Mouse (Mus musculus): ENCODE results near the gene Nacc2. TPM values are rescaled to one million over a fixed set of nuclear protein-coding genes. Genes with fewer than 3 reads are reported as not detected.
A peak's percentile ranks its signal among the peaks of the same experiment; 100 is the strongest.

The Nacc2 gene
- polyA plus RNA-seq, 1 experiment from 2014 or later = 12.6 TPM

DNA sequence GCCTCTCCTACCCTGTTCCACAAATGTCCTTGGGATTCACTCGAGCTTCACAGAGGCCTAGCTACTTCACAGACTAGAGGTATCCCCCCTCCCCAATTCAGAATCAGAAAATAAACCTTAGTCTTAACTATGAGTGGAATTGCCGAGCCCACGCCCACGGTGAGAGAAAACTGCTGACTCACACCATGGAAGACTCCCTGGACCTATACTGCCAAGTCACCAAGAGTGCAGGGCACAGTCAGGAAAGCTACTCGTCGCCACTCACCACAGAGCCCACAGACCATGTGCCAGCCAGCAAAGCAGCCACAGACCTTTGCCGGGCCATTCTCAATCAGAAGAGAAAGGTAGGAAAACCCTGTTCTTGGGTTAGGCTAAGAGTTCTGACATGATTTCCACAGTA is 54.8 kb downstream of the Nacc2 start:
- H3K4me2 ChIP-seq (replicated peaks; ENCODE audit: low read depth) = no peak overlapping the region
- TF ChIP-seq EP300 (optimal IDR thresholded peaks at IDR 0.05) = no peak
- TF ChIP-seq CTCF (IDR thresholded peaks at IDR 0.05; ENCODE audit: low read depth) = no peak
- no peaks in the 10 kb centered on the region for H3K27me3 ChIP-seq (ENCODE audit: control insufficient read depth, insufficient read depth, low read length)
- no peak overlapping the region for H3K27ac ChIP-seq (replicated peaks)
- no peak overlapping the region for H3K4me3 ChIP-seq (ENCODE audit: low read depth, low read length)
- DNase-seq (ENCODE audit: low spot score) (no peak), ATAC-seq (ENCODE audit: low FRiP score, low TSS enrichment) (no peak)
- H3K4me1 ChIP-seq (replicated peaks; ENCODE audit: control insufficient read depth, insufficient read depth) = no peaks in the 10 kb centered on the region
- 69% methylated on average over 7 of the region's 7 CpGs for WGBS
- no peaks in the 10 kb centered on the region for H3K36me3 ChIP-seq (ENCODE audit: control insufficient read depth, insufficient read depth, low read length)
- H3K9ac ChIP-seq (ENCODE audit: low read length) = no peak overlapping the region
- H3K9me3 ChIP-seq (ENCODE audit: control insufficient read depth, low read length) = no peaks in the 10 kb centered on the region

DNA sequence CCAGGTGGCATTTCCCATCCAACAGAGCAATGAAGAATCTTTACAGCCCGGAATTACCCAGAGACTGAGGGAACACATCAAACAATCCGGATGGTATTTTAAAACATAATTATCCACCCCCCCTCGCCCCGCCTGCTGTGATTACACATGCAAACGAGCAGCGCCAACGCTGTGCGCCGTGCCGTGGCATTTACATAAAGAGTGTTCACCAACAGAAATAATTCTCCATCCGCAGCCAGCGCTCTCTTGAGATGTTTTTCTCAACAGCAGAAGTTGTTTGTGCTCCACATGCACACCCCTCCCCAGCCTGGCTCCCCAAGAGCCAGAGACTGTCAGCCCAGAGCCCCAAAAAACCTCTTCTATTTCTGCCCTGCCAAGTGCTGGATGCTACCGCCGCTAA is 56.5 kb downstream of the Nacc2 start:
- DNase-seq (ENCODE audit: low spot score) = no peak
- no peak overlapping the region for H3K4me3 ChIP-seq (ENCODE audit: low read depth, low read length)
- H3K36me3 ChIP-seq (ENCODE audit: control insufficient read depth, insufficient read depth, low read length) = no peaks in the 10 kb centered on the region; the same call in 1 of the 2 replicates
- H3K4me1 ChIP-seq (replicated peaks; ENCODE audit: control insufficient read depth, insufficient read depth) = no peaks in the 10 kb centered on the region
- ATAC-seq (ENCODE audit: low FRiP score, low TSS enrichment) = no peak
- no peak for TF ChIP-seq EP300 (optimal IDR thresholded peaks at IDR 0.05)
- TF ChIP-seq CTCF (IDR thresholded peaks at IDR 0.05; ENCODE audit: low read depth) = no peak
- 83% methylated on average over 14 of the region's 14 CpGs for WGBS
- no peak overlapping the region for H3K9ac ChIP-seq (ENCODE audit: low read length)
- no peak overlapping the region for H3K4me2 ChIP-seq (replicated peaks; ENCODE audit: low read depth)
- no peaks in the 10 kb centered on the region for H3K9me3 ChIP-seq (ENCODE audit: control insufficient read depth, low read length)
- H3K27ac ChIP-seq (replicated peaks) = no peak overlapping the region
- no peaks in the 10 kb centered on the region for H3K27me3 ChIP-seq (ENCODE audit: control insufficient read depth, insufficient read depth, low read length)

DNA sequence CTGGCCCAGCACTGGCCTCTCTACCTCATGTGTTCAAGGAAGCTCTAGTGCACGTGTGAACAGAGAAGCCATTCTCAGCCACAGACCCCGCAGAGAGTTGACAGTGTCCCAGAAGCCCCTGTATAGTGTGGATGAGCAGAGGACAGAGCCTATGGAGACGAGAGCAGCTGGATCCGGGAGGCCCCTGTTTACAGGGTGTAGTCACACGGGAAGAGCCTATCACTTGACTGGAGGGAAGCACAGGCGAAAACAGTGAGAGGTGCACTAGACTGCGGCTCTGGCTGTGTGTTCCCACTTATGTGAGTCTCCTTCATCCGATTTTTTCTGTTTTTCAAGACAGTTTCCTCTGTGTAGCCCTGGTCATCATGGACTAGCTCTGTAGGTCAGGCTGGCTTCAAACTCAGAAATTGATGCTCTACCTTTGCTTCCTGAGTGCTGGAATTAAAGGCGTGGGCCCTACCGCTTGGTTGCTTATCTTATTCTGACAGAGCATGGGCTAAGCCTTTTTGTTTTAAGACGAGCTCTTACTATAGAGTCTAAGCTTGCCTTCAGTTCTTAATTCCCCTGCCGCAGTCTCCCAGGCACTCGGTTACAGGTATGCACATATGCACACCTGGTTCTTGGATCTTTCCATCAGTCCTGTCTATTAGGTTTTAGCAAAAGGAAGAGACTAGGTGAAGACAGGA is 60.1 kb downstream of the Nacc2 start:
- ATAC-seq (ENCODE audit: low FRiP score, low TSS enrichment) (no peak), DNase-seq (ENCODE audit: low spot score) (no peak)
- Histone ChIP-seq H3K27ac (replicated peaks) (no peak overlapping the region), H3K4me1 (replicated peaks; ENCODE audit: control insufficient read depth, insufficient read depth) (no peaks in the 10 kb centered on the region), H3K9ac (ENCODE audit: low read length) (no peak overlapping the region), H3K4me2 (replicated peaks; ENCODE audit: low read depth) (no peak overlapping the region), H3K4me3 (ENCODE audit: low read depth, low read length) (no peak overlapping the region), H3K27me3 (ENCODE audit: control insufficient read depth, insufficient read depth, low read length) (no peaks in the 10 kb centered on the region), H3K9me3 (ENCODE audit: control insufficient read depth, low read length) (no peaks in the 10 kb centered on the region), H3K36me3 (ENCODE audit: control insufficient read depth, insufficient read depth, low read length) (no peaks in the 10 kb centered on the region; the same call in 1 of the 2 replicates)
- 66% methylated on average over 13 of the region's 13 CpGs for WGBS
- no peak for TF ChIP-seq CTCF (IDR thresholded peaks at IDR 0.05; ENCODE audit: low read depth)
- no peak for TF ChIP-seq EP300 (optimal IDR thresholded peaks at IDR 0.05)

DNA sequence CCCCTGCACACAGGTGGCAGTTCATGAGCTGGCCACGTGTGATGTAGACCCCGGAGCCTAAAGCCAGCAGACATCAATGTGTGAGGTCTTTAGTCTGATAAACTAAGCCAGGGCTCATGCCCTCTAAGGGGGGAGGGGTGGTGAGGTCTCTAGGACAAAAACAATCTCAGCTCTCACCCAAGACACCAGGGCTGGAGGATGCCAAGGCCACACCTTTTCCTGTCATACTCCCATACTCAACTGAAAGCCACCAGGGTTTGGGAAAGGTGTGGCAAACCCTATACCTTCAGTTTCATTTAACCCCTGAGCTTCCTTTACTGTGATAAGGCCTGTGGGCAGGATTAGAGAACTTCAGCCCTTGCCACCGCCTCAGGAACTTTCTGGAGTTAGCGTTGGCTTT is 60.8 kb downstream of the Nacc2 start:
- Histone ChIP-seq H3K4me3 (ENCODE audit: low read depth, low read length) (no peak overlapping the region), H3K4me1 (replicated peaks; ENCODE audit: control insufficient read depth, insufficient read depth) (no peaks in the 10 kb centered on the region), H3K9me3 (ENCODE audit: control insufficient read depth, low read length) (no peaks in the 10 kb centered on the region), H3K4me2 (replicated peaks; ENCODE audit: low read depth) (no peak overlapping the region), H3K36me3 (ENCODE audit: control insufficient read depth, insufficient read depth, low read length) (no peaks in the 10 kb centered on the region; the same call in 1 of the 2 replicates), H3K27ac (replicated peaks) (no peak overlapping the region), H3K27me3 (ENCODE audit: control insufficient read depth, insufficient read depth, low read length) (no peaks in the 10 kb centered on the region), H3K9ac (ENCODE audit: low read length) (no peak overlapping the region)
- TF ChIP-seq EP300 (optimal IDR thresholded peaks at IDR 0.05) = no peak
- TF ChIP-seq CTCF (IDR thresholded peaks at IDR 0.05; ENCODE audit: low read depth) = no peak
- DNase-seq (ENCODE audit: low spot score) = no peak
- ATAC-seq (ENCODE audit: low FRiP score, low TSS enrichment) = no peak
- WGBS = 51% methylated on average over 4 of the region's 4 CpGs

DNA sequence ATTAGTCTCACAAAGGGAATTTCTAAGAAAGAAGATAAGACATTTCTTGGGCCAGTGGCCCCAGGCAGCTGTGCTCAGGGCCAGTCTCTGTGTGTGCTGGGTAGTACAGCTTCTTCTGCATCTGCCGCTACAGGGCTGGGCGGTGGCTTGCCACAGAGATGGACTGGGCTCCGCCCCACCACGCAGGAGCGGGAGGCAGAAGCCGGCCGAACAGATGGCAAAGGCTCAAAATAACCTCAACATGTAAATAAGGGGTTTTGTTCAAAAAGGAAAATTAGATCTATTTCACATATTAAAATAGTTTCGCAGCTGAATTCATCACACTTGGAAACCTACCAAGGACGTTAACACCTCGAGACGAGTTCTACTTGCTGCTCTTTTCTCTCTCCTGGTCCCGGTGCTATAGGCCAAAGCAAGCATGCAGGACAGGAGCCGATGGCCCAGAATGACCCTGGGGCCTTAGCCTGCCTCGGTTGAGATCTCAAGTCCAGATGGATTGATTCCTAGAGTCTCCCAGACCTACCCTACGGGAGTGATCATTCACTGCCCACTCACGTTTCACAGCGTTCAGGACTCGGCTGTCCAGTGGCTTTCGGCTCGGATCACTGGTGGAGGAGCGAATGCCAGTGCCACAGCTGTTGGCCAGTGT is 61.9 kb downstream of the Nacc2 start:
- no peaks in the 10 kb centered on the region for H3K4me1 ChIP-seq (replicated peaks; ENCODE audit: control insufficient read depth, insufficient read depth)
- no peaks in the 10 kb centered on the region; the same call in 1 of the 2 replicates for H3K36me3 ChIP-seq (ENCODE audit: control insufficient read depth, insufficient read depth, low read length)
- H3K27me3 ChIP-seq (ENCODE audit: control insufficient read depth, insufficient read depth, low read length) = no peaks in the 10 kb centered on the region
- DNase-seq (ENCODE audit: low spot score) = no peak
- WGBS = 58% methylated on average over 21 of the region's 21 CpGs
- H3K9ac ChIP-seq (ENCODE audit: low read length) = no peak overlapping the region
- no peak overlapping the region for H3K27ac ChIP-seq (replicated peaks)
- H3K4me2 ChIP-seq (replicated peaks; ENCODE audit: low read depth) = no peak overlapping the region
- no peaks in the 10 kb centered on the region for H3K9me3 ChIP-seq (ENCODE audit: control insufficient read depth, low read length)
- TF ChIP-seq EP300 (optimal IDR thresholded peaks at IDR 0.05) (no peak), CTCF (IDR thresholded peaks at IDR 0.05; ENCODE audit: low read depth) (no peak)
- no peak for ATAC-seq (ENCODE audit: low FRiP score, low TSS enrichment)
- H3K4me3 ChIP-seq (ENCODE audit: low read depth, low read length) = no peak overlapping the region

DNA sequence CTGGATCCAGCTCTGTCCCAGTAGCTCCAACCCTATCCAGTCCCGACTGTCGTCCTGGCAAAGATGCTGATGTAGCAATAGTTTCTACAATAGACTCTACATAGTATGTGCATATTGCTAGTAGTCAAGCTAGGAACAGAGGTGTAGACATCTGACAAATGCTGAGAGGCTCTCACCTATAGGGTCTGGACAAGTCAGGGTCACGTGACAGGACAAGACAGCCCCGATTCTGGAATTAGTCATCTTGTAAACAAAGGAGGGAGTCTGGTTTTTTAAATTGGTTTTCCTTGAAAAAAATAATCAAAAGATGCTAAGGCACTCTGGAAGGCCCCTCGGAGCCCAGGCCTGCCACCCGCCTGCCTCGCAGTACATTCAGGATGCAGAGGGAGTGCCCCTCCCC is 66.0 kb downstream of the Nacc2 start:
- H3K4me2 ChIP-seq (replicated peaks; ENCODE audit: low read depth) = no peak overlapping the region
- WGBS = 61% methylated on average over 7 of the region's 7 CpGs
- DNase-seq (ENCODE audit: low spot score) (no peak), ATAC-seq (ENCODE audit: low FRiP score, low TSS enrichment) (no peak)
- H3K4me1 ChIP-seq (replicated peaks; ENCODE audit: control insufficient read depth, insufficient read depth) = no peaks in the 10 kb centered on the region
- peak overlapping the region; percentile 35; the same call in 1 of the 2 replicates for H3K27ac ChIP-seq (replicated peaks)
- H3K9me3 ChIP-seq (ENCODE audit: control insufficient read depth, low read length) = no peaks in the 10 kb centered on the region
- no peaks in the 10 kb centered on the region; the same call in 1 of the 2 replicates for H3K36me3 ChIP-seq (ENCODE audit: control insufficient read depth, insufficient read depth, low read length)
- H3K9ac ChIP-seq (ENCODE audit: low read length) = no peak overlapping the region
- no peak overlapping the region for H3K4me3 ChIP-seq (ENCODE audit: low read depth, low read length)
- H3K27me3 ChIP-seq (ENCODE audit: control insufficient read depth, insufficient read depth, low read length) = no peaks in the 10 kb centered on the region
- TF ChIP-seq EP300 (optimal IDR thresholded peaks at IDR 0.05) (no peak), CTCF (IDR thresholded peaks at IDR 0.05; ENCODE audit: low read depth) (no peak)

Measured in stomach, postnatal 0 days (tissue).